Mouse (Mus musculus) frontal cortex, adult 2 months (tissue): ENCODE measurements around the gene Mid1. TPM values are rescaled to one million over a fixed set of nuclear protein-coding genes. Genes with fewer than 3 reads are reported as not detected.

ENCODE experiments used
- DNase-seq, 2 experiments: peaks; one replicate each; pipeline ENCODE4 v3.0.0; 2022; ENCODE audit warnings: low spot score in 1 of 2; ENCODE audit errors: extremely low spot score in 1 of 2
- polyA plus RNA-seq: library from polyadenylated mRNA; depleted of rRNA; stranded (reverse); fragments of >200 nt; gene quantifications from 2 replicates; pipeline ENCODE4 v1.2.3, GENCODE M21; 2012

Mid1 gene
- polyA plus RNA-seq, 1 experiment = 11.9 TPM

- no peak for DNase-seq
Measured at GRCm38 (mm10) chrX:169811318-169811717, 126.3 kb downstream of the Mid1 start.

- DNase-seq = no peak
Measured at GRCm38 (mm10) chrX:169811783-169812182, 126.8 kb downstream of the Mid1 start.

GRCm38 (mm10) chrX:169813673-169814072, 128.7 kb downstream of the Mid1 start:
- no peak for DNase-seq

GRCm38 (mm10) chrX:169826947-169827346, 141.9 kb downstream of the Mid1 start:
- DNase-seq = peak in 1 of 2 experiments; percentile 13

DNA sequence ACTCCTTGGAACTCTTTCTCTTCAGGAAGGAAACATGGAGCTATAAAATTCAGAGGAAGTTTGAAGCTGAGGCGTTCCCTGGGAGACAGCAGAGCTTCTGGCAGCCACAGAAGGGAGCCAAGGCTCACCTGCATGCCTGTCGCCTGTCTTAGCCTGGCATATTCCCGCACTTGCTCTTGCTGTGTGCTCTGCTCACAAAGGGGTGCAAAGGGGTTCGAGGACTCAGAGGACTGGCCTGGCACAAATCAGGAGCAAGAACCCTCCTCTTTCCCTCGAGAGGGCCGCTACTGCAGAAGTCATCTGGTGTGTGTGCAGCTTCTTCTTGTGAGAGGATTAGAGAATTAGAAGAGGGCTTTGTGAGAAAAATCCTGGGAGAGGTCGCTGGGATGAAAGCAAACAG, 142.7 kb downstream of the Mid1 start:
- DNase-seq = no peak

DNA sequence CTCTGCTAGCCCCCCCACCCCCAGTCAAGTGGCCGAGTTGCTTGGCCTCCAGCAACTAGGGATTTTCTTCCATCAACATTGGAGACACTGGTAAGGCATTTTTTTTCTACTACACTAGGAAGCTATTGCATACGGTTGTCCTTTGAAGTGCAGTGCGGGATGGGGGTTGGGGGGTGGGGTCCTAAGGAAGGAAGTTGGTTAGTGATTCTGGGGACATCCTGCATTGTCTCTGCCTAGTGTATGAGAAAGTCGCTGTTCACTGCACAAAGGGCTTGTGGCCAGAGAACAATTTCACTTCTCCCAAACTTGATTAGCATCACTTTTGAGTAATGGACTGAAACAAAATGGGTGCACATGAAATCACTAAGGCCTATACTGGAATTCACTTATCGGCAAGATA, 143.1 kb downstream of the Mid1 start:
- no peak for DNase-seq

GRCm38 (mm10) chrX:169830052-169830451, 145.1 kb downstream of the Mid1 start:
- DNase-seq = no peak

- DNase-seq = peak; percentile 13 to 26
Measured at GRCm38 (mm10) chrX:169837947-169838649, 153.1 kb downstream of the Mid1 start.

DNA sequence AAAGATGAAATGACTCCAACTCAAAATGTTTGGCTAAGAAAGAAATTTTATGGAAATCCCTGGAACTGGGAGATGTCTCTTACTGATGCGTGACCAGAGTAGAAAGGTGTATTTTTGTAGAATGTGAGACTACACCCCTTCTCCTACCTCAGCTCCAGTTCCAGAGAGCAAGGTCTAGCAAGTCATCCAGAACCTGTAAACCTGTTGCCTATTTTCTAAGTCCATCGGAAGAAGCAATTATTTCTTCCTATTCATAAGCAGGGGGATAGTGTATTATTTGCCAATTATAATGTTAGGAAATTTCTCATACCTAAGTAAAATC, 153.6 kb downstream of the Mid1 start:
- no peak for DNase-seq

- no peak for DNase-seq
Measured at GRCm38 (mm10) chrX:169843267-169843666, 158.3 kb downstream of the Mid1 start.

DNA sequence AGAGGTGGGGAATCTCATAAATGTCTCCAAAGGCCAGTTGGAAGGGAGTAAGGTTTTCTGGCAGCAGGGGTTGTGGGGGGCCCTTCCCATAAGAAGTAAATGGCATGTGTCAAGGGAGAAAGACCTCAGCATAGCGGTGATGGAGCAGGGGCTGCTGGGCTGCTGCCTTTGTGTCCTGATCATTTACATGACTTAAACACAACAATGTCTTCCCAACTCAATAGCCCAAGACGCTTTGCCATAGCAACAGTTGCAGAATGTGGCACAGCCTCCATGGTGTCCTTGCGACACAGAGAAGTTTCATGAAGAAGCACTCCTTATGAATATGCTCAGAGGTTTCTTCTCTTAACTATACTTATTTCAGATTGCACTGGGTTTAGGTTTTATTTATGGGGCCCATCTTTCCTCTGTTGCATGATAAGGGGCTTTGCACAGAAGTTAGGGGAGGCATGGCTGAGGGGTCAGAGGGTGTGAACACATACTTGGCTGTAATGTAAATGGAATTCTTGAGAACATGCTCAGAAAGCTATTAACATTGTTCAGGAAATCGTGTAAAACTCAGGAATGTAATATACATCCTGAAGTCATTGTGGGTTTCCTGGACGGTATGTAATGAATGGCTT, 159.3 kb downstream of the Mid1 start:
- no peak for DNase-seq

DNA sequence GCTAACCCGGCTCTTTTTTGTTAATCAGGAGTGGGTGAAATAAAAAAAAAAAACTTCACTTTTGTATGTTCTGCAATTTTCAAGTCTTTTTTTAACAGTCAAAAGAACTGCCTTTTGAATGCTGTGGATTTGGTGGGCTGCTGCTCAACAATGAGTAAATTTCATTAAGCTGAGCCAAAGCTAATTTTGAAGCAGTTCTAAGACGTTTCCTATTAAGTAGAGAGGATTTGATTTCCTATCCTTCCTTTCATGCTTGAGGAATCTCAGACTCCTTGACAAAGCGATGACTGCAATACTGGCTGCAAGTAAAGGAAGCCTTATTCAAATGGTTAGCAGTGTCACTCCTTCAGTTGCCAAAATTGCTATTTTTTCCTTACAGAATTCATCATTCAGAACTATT, 161.2 kb downstream of the Mid1 start:
- DNase-seq = no peak

- DNase-seq = no peak
Measured at GRCm38 (mm10) chrX:169861194-169861720, 176.3 kb downstream of the Mid1 start.

GRCm38 (mm10) chrX:169862440-169862839, 177.4 kb downstream of the Mid1 start:
- no peak for DNase-seq

GRCm38 (mm10) chrX:169862848-169863247, 177.8 kb downstream of the Mid1 start:
- DNase-seq = no peak

DNA sequence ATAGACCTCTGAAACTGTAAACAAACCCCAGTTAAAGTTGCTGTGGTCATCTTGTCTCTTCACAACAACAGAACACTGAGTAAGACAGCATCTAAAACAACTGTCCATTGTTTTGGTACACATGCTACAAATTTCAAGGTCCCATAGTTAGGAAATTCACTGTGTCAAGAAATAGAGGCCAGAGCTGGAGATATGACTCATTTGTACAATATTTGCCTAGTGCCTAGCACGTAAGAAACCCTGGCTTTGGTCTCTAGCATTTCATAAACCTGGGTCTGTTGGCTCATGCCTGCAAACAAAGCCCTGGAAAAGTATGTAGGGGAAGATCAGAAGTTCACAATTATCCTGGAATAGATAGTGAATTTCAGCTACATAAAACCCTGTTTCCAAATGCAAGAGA, 178.8 kb downstream of the Mid1 start:
- DNase-seq = no peak

DNA sequence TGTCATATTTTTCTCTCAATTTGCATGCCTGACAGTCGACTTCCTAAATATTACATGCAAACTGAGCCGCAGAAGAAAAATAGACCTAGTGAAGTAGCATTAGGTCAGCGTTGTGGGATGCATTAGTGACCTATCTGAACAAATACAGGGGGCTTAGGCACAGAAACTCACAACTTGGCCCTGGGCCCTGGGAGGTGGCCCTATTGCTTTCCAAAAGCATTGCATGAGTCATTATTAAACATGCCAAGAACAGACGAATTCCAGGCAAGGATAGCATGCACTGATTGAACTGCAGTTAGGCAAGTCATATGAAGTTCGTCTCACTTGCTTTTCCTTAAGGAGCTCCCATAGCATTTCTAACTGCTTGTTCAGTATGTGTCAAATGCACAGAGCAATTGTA, 183.2 kb downstream of the Mid1 start:
- DNase-seq = no peak

- DNase-seq = no peak
Measured at GRCm38 (mm10) chrX:169874475-169874874, 189.5 kb downstream of the Mid1 start.

DNA sequence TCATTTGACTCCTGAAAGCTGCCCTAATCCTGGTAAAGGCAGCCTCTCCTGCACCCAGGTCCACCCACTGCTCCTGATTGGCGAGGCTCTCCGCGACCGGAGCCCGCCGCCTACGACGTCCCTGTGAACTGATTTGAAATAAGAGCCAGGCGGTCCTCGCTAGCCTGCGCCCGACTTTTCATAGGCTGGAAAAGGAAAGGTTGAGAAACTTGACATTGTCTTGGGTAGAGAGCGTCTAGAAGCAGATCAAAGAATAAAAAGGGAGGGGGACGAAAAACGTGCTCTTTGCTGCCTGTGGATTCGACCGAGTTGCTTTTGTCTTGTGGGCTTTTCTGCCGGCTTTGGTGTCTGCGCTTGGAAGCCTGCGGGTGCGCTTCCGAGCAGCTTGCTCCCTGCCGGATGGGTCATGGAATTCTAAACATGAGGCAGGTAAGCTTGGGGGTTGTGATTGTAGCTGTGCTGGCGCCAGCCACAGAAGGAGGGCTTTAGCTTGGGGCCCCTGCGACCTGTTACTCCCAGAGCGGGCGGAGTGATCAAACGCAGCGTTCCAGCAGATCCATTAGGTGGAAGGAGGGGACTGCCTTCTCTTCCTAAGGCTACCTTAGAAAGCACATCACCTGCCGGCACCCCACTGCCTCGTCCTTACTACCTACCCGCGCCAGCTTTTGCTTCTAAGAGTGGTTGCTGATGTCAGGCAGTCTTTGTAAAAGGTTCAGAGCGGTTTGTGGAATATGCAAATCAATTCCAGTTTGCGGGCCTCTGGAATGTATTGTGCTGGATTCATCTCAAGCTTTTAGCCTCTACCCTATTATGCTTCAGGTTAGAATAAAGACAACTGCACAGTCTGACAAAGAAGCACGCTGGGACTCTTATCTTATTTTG, 194.7 kb downstream of the Mid1 start:
- DNase-seq = peak; percentile 32 to 47

- DNase-seq = no peak
Measured at GRCm38 (mm10) chrX:169880363-169880711, 195.3 kb downstream of the Mid1 start.

- DNase-seq = no peak
Measured at GRCm38 (mm10) chrX:169880826-169881225, 195.8 kb downstream of the Mid1 start.
